Mouse (Mus musculus): Measurements from ENCODE around the gene Ffar2.

GRCm38 (mm10) chr7:30841379-30841778 lies 17.8 kb upstream of the Ffar2 start:
- no peak for TF ChIP-seq POLR2A (IDR thresholded peaks at IDR 0.05; ENCODE audit: insufficient read depth, low read depth, low read length)
- TF ChIP-seq EP300 (IDR thresholded peaks at IDR 0.05; ENCODE audit: insufficient read depth, low read depth, low read length) = no peak
- TF ChIP-seq CTCF (IDR thresholded peaks at IDR 0.05) = no peak

All from heart, adult 2 months (tissue).